Mouse (Mus musculus) activated CD4-positive, CD25-positive, alpha-beta regulatory T cell (primary cell): ENCODE results near the gene Gm867. TPM values are rescaled to one million over a fixed set of nuclear protein-coding genes. Genes with fewer than 3 reads are reported as not detected.

Experiments used
- polyA plus RNA-seq, 2 experiments: library from polyadenylated mRNA; unstranded; fragments of 100-300 nt; shearing (Covaris generic); gene quantifications; one replicate each; pipeline ENCODE4 v1.2.1; 2017

Gm867 gene
- not detected for polyA plus RNA-seq

GRCm38 (mm10) chr10:75940520-75940919 lies at the start of gene Gm867:
TSS of gene Gm867 (minus strand) at chr10:75940672.

GRCm38 (mm10) chr10:75954381-75954811 lies 13.9 kb upstream of the Gm867 start, which contains the start of gene Gm5134:
TSS of gene Gm5134 (plus strand) at chr10:75954514.

DNA sequence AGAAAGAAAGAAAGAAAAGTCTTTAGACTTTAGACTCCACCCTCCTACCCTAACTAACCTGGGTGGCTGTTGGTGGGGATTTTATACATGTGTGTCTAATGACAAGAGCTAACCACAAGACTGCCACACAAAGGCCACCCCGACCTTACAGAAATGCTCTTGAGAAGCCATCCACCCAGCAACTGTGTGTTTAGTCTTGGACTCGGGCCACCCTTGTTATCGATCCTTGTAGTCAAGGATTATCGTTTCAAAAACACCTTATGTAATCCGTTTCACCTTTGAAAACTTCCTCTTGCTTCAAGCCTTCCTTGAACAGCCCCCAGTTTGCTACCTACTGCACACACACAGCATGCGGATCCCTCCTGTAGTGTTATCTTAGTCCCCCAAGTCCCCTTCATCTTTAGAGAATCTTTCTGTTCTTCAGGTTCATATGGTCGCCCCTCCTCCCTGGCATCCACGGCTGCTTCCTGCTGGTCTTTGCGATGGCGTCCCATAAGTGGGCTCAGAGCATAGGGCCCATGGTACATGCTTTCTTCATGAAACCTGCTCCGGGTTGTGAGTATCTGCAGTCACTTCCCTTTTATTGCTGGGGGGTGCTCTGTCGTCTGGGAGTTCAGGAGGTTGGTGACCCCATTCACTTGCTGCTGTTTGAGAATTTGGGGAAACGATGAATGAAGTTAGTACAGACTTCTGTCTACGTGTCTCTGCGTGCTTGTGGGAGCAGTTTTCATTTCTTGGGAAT lies 2.4 kb upstream of the Gm867 start, which contains the start of gene Vpreb3:
TSS of gene Vpreb3 (plus strand) at position 322 of the 742 bp plus-strand sequence.

GRCm38 (mm10) chr10:75935680-75936541 lies 4.6 kb downstream of the Gm867 start, which contains the start of gene Mmp11:
TSS of gene Mmp11 (minus strand) at chr10:75936496.

GRCm38 (mm10) chr10:75932891-75933290 lies 7.6 kb downstream of the Gm867 start, which contains the start of gene Chchd10:
TSS of gene Chchd10 (plus strand) at chr10:75933130.

GRCm38 (mm10) chr10:75921026-75921725 lies 19.3 kb downstream of the Gm867 start, which contains the start of gene Smarcb1:
TSS of gene Smarcb1 (minus strand) at chr10:75921617.

DNA sequence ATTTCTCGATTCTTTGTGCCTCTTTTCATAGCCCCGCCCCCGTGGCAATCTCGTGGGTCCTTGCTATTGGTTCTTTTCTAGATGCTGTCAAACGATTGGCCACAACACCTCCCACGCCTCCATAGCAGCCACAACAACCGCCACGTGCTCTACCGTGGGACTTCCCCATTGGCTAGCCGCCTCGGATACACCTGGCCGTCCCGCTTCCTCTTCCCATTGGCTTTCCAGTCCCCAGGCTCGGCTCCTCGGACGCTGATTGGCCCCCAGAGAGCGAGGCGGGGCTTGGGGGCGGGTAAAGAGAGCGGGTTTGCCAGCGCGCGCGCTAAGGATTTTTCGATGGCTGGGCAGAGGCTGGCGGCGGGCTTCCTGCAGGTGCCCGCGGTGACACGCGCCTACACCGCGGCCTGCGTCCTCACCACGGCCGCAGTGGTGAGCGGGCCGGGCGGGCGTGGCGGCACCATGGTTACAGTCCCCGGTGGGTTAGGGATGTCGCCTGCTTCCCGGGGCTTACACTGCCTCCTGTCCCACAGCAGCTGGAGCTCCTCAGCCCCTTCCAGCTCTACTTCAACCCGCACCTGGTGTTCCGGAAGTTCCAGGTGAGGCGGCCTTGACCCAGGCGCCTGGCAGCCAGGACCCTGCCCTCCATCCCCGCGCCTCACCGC lies 47.3 kb downstream of the Gm867 start, which contains the start of gene Derl3:
TSS of gene Derl3 (plus strand) at position 325 of the 662 bp plus-strand sequence.

Other genes with a start within 250 kb of the Gm867 start
- 10 to 100 TPM; 33.3 to 46.4 TPM for gene Cabin1, start 176.3 kb downstream of the Gm867 start, polyA plus RNA-seq
- 10 to 100 TPM; 66.1 to 82.0 TPM for gene Ddt, start 167.3 kb downstream of the Gm867 start, polyA plus RNA-seq
- not detected for gene Gm20441, start 159.7 kb downstream of the Gm867 start, polyA plus RNA-seq
- 1 to 10 TPM; 2.9 to 7.2 TPM for gene Gstt3, start 159.3 kb downstream of the Gm867 start, polyA plus RNA-seq
- gene Gstt1, start 142.1 kb downstream of the Gm867 start, polyA plus RNA-seq: 1 to 10 TPM in 1 of 2 experiments, under 1 TPM in 1; 0.25 to 1.1 TPM
- not detected for gene Gstt4, start 118.1 kb downstream of the Gm867 start, polyA plus RNA-seq
- 10 to 100 TPM; 58.4 to 77.2 TPM for gene Gstt2, start 103.2 kb downstream of the Gm867 start, polyA plus RNA-seq
- 100 to 1,000 TPM; 507 to 833 TPM for gene Mif, start 80.4 kb downstream of the Gm867 start, polyA plus RNA-seq
- 1 to 10 TPM; 2.0 to 6.9 TPM for gene Derl3, start 47.3 kb downstream of the Gm867 start, polyA plus RNA-seq
- gene Smarcb1, start 19.1 kb downstream of the Gm867 start, polyA plus RNA-seq: 100 to 1,000 TPM in 1 of 2 experiments, 10 to 100 TPM in 1; 96.0 to 119 TPM
- 100 to 1,000 TPM in 1 of 2 experiments, 10 to 100 TPM in 1; 95.9 to 159 TPM for gene Chchd10, start 7.5 kb downstream of the Gm867 start, polyA plus RNA-seq
- 10 to 100 TPM in 1 of 2 experiments, 1 to 10 TPM in 1; 6.7 to 10.7 TPM for gene Mmp11, start 4.2 kb downstream of the Gm867 start, polyA plus RNA-seq
- 1 to 10 TPM; 1.1 to 1.7 TPM for gene Vpreb3, start 2.4 kb upstream of the Gm867 start, polyA plus RNA-seq
- 1 to 10 TPM in 1 of 2 experiments, under 1 TPM in 1; 0.65 to 1.2 TPM for gene Gm5134, start 13.8 kb upstream of the Gm867 start, polyA plus RNA-seq
- 10 to 100 TPM; 27.9 to 36.3 TPM for gene Zfp280b, start 92.0 kb upstream of the Gm867 start, polyA plus RNA-seq
- gene Slc5a4b, start 170.3 kb upstream of the Gm867 start, polyA plus RNA-seq: under 1 TPM in 1 of 2 experiments, not detected in 1; 0.14 TPM
- under 1 TPM in 1 of 2 experiments, not detected in 1; 0.09 TPM for gene Slc5a4a, start 206.8 kb upstream of the Gm867 start, polyA plus RNA-seq